Mouse (Mus musculus) heart, postnatal 4 days (tissue): ENCODE measurements around the gene Syt12. TPM values are rescaled to one million over a fixed set of nuclear protein-coding genes. Genes with fewer than 3 reads are reported as not detected.
A peak's percentile ranks its signal among the peaks of the same experiment; 100 is the strongest.

Experiments used
- DNase-seq: peaks from one replicate; pipeline ENCODE4 v3.0.0; 2021
- total RNA-seq, 2 experiments: library from RNA; stranded (reverse); gene quantifications; 2 replicates each; pipeline ENCODE4 v1.2.3; 2021

The Syt12 gene
- under 1 TPM; 0.74 to 0.98 TPM for total RNA-seq

DNA sequence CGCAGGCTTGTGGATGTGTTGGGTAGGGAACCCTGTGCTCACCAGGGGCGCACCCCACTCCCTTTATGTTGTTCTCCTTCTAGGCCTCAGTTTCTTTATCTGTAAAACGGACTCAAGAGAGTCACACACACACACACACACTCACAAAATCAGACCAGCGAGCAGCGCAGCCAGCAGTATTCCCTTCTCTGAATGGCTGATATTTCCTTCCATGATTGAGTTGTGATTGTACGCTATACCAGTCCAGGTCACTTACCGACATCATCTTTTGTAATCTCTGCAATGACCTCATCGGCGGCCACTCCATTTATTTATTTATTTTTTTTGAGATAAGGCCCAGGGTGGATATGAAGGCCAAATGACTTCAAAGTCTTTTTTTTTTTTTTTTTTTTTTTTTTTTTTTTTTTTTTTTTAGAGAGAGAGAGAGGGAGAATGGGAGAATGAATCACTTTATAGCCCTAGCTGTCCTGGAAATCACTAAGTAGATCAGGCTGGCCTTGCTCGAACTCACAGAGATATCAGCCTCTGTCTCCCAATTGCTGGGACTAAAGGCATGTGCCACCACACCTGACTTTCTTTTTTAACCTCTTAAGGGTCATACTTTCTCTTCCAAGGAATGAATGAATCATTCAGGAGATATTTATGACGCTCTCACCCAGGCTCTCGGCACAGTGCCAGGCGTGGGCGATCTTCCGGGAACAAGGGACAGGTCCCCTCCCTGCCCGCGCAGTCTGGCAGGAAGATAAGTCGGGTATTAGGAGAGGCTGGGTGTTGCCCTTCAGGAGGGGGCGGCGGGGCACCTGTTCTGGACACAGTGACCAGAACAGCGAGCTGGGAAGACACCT is at the start of gene Syt12:
Gene Syt12, minus strand, starts transcription at position 103 of the 845 bp plus-strand sequence.
- peak; percentile 73 for DNase-seq

DNA sequence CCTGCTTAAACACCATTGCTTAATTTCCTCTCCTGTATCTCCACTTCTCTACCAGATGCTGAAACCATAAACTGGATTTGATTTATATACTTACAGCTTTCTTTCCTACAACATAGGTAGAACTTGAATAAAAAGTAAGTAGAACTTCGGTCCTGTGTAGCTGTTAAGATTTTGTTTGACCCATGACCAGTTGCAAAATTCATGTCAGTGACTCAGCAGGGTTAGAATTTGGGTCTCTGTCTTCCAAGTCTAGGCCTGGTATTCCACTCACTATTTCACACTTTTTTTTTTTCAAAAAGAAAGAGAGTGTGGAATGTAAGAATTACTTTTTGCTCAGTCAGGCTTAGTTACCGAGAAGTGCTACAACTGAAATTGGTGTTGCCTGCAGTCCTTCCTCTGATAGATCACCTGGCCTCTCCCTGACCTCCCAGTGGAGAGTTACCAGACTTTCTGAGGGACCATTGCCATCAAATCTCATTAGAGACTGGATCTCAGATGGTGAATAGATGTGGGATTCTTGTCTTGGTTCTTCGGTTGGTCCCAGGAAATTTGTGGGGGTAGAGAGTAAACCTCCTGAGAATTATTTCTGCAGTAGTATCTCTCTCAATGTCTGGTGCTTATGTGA is 44.3 kb upstream of the Syt12 start:
- DNase-seq = no peak

DNA sequence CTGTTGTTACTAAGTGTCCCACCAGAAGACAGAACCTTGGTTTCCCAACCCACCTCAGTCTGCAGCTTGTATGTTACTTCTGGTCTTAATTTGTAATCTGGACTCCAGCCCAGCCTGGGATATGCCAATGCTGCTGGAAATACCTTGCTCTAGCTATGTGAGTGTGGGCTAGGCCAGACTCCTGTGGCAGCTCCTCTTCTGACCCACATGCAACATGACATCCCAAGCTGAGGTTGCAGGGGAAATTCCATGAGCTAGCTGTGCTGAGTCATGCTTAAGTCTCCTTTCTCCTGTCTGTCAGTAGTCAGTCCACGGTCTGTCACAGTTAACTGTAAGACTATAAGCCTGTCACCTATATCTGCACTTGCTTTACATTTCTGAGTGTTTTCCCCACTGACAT is 40.2 kb upstream of the Syt12 start:
- DNase-seq = no peak

DNA sequence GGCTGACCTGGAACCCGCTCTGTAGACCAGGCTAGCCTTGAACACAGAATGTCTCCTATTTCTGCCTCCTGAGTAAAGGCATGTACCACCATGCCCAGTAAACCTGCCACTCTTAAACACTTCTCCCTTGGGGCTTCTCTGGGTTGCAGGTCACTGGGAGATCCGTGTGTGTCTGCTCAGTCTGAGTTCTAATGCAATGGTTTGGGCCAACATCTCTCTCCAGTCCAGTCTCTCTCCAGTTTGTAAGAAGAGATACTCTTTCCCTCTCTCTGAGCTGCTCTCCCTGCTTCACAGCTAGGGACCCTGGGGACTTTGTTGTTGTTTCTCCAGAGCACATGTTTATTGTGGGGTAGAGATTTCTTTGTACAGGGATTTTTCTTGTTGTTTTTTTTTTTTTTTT is 39.0 kb upstream of the Syt12 start:
- DNase-seq = no peak

DNA sequence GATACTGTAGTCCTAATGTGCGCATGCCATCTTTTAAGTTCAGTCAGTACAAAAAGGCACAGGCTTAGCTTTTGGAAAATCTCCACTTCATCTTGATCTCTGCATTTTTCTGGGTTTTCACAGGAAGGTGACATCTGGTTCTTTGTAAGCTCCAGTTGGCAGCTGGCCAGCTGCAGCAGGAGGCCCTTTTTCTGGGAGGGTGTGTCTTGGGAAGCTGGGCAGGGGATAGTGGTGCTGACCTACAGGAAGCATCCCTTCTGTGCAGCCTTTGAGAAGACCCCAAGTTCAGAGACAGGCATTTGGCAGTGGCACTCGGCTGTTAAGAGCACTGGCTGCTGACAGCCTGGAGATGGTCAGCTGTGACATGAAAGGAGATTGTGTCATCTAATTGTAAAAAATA is 38.5 kb upstream of the Syt12 start:
- DNase-seq = no peak

DNA sequence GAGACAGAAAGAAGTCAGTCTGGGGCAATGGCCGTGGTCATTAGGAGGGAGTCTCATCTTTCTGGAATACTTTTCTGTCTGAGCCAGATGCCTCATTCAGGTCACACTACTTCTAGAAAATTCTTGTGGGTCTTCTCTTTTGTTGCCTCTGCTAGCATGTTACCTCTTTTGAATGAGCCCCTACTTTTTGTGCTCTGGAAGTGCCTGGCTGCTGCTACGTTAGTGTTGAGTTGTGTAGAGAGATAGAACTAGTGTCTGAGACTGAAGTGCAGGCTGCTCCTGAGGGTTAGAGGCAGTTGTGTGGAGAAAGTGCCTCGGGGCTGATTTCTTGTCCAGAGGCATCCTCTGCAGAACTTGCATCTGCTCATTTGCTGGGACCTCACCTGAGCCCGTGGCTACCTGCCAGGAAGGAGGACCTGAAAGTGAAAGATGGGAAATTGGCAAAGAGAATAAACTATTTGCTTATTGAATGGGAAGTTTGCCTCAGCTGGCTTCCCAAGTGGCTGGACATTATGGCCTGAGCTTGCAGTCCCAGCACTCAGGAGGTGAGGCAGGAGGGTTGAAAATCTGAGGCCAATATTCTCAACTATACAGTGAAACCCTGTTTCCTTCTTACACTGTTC is 36.1 kb upstream of the Syt12 start:
- no peak for DNase-seq

DNA sequence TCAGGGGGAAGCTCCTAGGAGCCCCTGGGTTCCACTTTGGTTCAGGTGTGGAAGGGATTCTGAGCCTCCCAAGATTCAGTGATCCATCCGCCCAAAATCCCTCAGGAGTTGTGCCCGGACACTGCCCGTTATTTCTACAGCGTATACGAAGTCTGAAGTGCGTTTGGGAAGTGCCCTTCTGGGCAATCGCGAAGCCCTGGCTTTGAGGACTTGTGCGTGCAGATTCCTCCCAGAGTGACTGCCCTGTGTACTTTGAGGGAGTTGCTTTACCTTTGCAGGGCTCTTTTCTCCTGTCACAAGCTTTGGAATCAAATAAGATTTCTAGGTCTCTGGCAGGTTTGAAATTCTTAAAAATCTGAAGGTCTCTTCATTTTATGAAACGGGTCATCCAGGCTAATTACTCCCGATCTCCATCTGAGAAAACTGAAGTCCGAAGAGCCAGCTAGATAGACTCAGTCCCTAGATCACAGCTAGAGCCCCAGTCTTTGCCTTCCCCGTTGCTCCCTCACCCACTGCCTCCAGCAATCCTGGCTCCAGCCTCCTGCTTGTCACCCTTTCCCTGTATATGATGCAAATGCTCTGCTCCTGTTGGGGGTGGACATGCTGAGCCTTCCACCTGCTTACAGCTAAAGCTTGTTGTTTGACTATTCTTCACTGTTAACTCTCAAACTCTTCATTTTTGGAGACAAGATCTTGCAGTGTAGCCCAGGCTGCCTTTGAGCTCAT is 34.0 kb upstream of the Syt12 start:
- no peak for DNase-seq

DNA sequence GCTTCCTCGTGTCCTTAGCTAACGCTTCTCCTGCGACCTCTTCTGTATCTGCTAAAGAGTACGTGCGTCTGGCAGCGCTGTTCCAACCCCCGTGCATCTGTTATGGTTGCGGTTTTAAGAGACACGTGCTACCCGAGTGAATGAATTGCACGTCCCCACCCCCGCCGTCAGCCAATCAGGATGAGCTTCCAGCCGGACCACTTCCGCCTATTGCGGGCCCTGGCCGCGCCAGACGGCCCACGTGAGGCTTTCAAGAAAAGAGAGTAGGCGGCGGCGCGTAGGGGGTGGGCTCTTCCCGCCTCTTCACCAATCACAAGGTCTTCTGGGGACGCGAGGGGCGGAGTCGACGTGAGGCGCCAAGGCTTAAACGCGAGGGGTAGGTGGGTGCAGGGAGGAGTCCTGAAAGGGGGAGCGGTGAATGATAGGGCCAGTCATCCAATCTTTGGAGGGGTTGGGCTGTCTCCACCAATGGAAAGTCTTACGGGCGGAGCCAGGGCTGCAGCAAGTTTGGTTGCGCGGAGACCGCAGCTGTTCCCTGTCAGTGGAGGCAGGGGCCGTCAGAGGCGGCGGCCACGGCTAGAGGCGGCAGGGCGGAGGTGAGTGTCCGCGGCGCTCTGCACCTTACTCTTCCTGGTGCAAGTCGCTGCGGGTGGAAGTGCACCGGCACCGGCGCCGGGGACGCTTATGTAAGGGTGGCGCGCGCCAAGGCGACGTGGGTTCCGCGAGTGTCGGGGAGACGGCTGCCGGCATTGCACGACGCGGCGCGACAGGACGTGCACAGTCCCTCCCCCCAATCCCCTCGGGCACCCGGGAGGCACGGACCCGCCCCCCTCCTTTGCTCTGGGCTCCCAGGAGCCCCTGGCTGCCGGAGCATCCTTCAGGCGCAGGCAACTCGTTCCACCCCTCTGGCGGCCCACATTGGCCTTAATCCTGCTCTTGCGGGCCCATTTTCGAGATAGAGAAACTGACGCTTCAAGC is 33.0 kb upstream of the Syt12 start, which contains the start of gene Pcx:
Gene Pcx, plus strand, starts transcription at position 487 of the 978 bp plus-strand sequence.
- DNase-seq = peak; percentile 99

DNA sequence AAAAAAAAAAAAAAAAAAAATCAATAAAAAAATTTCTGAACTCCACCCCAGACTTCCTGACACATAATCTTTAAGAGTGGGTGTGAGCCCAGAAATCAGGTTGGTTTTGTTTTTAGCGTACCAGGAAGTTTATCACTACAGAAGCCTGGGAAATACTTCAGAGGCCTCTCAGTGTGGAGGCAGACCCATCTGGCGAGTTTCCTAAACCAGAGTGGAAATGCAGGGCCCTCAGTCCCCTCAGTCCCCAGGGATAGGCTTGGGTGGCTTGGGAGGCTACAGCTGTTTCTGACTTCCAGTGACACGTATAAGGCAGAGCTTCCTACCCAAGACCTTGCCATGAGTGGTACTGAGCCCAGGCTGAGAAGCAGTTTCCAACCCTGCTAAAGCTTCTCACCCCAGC is 30.5 kb upstream of the Syt12 start:
- no peak for DNase-seq

DNA sequence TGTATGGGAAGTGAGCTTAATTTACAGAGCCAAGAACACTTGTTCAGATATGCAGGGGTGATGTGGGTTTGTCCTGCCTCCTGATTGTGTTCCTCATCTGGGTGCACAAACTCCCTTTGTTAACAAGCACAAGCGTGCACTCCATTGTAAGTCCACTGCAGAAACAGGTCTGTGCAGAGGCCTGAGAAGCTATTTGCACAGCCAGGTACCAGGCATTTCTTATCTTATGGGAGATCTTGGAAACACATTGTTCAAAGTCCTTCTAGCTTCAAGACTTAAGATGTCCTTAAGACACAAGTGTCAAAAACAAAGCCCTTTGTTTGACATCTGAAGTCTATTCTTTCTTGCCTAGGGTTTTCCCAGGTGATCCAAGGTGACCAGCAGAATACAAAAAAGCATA is 27.6 kb upstream of the Syt12 start:
- DNase-seq = no peak

DNA sequence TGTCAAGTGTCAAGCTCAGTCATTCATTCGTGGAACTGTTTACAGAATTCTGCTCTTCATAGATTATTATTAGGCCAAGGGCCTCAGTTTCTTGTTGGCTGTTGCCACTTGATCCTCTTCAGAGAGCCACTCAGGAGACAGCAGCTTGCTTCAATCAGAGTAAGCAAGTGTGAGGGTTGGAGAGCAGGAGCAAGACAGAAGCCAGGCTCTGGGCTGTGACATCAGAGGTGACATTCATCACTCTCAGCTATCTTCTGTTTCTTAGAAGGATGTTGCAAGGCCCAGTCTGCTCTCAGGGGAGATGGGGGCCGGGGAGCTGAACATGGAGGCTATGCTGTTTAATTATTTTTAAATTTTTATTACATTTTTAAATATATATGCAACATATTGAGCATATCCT is 25.5 kb upstream of the Syt12 start:
- no peak for DNase-seq

DNA sequence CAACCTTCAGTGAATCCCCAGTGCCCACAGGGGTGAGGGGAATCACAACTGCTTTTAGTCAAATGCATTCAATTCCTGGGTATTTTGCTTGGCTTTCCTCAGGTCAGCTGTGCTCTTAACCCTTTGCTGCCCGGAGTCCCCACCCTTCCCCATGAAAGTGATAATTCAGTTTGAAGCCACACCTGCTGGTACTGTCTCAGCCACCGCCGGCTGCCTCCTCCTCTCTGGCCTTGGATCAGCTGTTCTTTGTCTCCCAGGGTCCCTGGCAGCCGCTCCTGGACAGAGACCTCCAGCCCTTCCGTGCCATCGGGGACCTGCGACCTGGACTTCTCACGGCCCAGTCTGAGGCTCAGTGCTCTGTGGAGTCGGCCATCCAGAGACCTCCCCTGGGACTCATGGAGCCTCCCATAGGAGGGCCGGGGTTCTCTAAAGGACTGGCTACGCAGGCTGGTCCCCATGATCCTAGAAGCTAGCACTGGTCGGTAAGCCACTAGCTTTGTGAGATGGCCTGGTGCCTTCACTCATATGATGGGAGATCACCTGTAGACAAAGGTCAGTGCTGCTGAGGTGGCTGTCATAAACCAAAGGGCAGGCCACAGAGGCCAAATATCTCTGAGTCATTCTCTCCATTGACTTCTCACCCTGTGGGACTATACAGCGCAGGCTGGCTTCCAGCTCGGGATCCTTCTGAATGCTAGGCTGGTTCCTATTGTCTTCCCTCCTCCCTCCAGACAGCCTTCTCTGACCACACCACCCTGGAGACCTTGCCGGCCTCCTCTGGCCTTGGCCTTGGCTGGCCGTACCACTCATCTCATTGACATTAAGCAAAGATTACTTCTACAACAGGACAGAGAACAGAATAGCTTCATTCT is 21.1 kb upstream of the Syt12 start, which contains the start of gene 2010003K11Rik:
Gene 2010003K11Rik, minus strand, starts transcription at position 522 of the 872 bp plus-strand sequence.
- DNase-seq = no peak

DNA sequence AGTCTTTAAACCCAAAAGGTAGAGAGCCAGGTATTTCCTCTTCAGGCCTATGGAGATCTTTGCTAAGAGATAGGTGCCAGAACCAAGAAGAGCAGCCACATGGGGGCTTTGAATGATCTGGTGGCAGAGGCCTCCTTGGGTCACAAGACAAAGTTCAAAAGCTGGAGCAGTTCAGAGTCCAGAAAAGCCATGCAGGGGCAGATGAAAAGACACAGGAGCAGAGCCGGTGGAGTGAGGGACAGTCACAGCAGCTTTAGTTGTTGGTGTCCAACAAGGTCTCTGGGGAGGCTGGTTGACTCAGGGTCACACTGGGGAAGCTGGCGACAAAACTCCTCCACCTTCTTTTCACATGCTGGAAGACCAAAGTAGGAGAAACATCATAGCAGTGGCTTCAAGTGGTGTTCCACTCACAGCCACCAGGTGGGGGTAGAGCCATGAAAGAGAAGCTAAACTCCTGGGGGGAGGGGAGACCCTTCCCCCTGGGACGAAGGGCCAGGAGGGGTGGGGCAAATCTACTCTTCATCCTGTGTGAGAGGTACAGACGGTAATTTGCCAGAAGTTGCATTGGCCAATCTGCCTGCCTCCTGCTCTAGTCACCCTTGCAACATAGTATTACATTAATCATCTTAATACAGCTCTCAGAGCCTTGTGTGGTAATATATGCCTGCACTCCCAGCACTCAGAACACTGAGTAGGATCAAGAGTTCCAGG is 20.2 kb upstream of the Syt12 start:
- DNase-seq = peak; percentile 80

DNA sequence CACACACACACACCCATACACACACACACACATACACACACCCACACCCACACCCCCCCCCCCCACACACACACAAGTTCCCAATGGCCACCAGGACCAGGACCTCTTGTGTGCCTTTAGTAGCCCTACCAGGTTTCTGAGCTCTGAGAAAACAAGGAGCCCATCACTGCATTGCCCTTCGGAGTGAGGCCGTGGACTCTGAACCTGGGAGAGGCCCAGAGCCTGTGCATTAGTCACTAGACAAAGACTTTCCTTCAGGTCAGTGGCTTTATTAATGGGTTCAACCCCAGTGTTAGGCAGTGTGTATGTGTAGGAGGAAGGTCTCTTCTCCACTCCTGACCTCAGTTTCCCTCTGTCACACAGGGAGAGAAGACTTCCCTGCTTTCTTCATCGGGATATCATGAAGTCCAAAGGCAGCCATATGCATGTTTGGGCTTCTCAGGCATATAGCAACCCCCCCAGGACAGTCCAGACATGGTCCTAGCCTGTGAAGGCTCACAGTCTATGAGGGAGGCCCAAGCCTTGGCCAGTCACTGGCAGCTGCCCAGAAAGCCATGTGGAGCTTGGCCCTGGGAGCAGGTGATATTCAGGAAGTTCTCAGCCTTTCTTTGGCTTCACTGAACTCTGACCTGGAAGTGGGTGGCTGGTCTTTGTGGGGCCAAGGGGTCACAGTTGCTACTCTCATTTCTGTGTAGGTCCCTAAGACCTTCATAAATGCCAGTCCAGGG is 19.5 kb upstream of the Syt12 start:
- no peak for DNase-seq

DNA sequence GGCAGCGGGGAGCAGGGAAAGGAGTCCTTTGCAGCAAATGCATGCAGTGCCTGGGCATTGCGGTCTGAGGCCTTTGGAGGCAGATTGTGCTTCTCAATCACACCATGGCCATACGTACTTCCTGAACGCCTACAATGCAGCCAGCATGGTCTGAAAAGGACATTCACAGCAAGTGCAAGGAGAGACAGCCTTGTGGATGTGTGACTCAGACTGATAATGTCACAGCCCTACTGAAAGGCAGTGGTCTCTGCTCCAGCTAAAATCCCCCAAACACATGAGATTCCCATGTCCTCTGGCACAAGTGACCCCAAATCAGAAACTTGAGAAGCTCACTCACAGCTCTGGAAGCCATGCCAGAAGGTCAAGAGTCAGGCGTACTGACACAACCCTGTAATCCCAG is 18.6 kb upstream of the Syt12 start:
- DNase-seq = no peak

DNA sequence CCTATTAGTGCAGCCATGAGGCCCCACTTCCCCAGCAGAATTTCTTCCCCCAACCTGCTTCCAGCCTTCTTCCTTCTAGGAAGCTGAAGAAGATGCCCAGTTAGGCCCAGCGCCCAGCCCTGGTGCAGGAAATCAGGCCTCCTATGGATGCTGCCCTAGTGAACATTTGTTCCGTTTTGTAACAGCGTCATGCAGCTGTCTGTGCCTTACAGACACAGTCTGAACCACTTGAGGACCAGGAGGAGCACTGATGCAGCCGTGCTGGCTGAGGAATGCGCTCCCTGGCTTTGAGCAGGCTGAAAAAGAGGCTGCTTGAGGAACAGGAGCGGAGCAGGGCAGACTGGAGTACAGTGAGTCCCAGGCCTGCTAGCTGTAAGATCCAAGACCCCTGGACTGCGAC is 17.5 kb upstream of the Syt12 start:
- DNase-seq = no peak

DNA sequence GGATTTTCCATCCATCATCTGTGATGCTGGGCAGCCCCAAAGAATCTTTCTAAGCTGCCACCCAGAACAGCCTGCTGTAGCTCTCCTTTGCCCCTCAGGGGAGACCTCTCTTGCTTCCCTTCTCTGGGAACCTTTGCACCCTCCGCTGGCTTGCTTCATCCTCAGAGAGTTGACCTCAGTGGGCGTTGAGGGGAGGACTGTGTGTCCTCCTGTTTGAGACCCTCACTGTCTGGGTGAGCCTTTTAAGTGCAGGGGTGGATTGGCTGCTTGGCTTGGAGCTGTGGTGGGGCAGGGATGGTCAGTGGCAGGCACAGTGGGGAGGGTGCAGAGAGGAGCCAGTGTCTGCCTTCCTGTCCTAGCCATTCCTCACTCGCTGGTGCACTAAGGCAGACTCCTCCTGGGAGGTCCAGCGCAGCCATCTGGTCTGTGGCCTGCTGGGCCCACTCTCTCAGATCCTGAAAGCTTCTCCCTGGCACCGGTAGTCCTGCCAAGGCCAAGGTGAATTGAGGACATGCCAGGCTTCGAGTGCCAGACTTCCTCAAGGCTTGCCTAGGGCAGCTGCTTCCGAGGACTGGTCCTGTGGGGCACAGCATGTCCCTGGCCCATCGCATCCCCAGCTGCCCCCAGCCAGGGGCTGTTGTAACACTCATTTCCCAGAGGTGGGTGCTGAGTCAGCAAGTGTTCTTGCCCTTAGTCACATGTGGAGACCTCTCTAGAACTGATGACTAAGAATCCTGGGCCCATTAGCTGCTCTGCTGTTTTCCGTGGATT is 15.5 kb upstream of the Syt12 start:
- DNase-seq = peak; percentile 19

DNA sequence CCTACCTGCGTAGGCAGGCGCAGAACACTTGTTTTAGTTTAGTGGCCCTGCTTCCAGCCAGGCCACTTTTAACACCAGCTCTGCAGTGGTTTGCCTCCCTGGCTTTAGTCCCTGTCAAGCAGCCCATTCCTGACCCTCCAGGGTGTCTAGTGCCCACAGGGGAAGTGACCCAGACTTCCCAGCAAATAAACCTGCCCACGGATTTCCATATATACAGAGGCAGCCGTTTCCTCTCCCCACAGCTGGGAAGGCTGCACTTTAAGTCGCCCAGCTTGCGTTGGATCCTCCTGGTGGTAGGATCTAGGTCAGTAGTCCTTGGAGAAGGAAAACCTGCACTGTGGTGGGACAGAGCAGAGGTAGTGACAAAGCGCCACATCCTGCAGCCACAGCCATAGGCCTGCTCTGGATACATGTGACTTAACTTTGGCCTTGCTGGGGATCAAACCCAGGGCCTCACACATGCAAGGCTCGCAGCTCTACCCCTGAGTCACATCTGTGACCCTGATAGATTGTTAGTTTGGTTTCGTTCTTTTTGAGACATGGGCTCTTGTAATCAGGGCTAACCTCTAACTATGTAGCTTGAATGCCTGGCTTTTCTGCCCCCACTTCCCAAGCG is 13.9 kb upstream of the Syt12 start:
- DNase-seq = no peak
